Mouse (Mus musculus): Measurements from ENCODE around the gene Rfx2. TPM values are rescaled to one million over a fixed set of nuclear protein-coding genes. Genes with fewer than 3 reads are reported as not detected.

Gene Rfx2
- polyA plus RNA-seq, 1 experiment from 2014 or later, result 3.6 TPM

DNA sequence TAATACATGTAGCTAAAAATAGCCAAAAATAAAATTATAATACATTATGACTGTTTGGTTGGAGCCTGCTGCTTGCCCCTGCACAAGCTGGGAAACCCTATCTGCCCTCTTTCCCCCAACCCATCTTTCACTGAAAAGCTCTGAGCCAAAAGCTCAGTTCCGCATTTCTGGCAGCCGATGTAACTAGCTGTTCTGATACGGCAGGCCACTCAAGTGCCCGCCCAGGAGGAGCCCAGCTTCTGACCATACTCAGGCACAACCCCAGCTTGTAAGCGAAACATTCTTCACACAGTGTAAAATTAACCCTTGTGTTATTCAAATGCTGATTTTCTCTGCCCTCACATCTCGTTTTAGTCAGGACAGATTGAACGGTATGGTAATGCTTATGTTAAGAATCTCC lies 28.1 kb upstream of the Rfx2 start:
- H3K9ac ChIP-seq (replicated peaks), result no peak overlapping the region
- H3K36me3 ChIP-seq (replicated peaks; ENCODE audit: insufficient read depth, low read length), result no peaks in the 10 kb centered on the region
- ATAC-seq (no peak), DNase-seq (no peak)
- TF ChIP-seq CTCF (IDR thresholded peaks at IDR 0.05; ENCODE audit: low read depth), result no peak
- TF ChIP-seq EP300 (IDR thresholded peaks at IDR 0.05; ENCODE audit: low read depth), result no peak
- no peak overlapping the region for H3K27ac ChIP-seq (ENCODE audit: low read depth)
- no peak overlapping the region for H3K4me2 ChIP-seq (ENCODE audit: low read depth, low read length)
- no peaks in the 10 kb centered on the region for H3K9me3 ChIP-seq (ENCODE audit: low read length)
- 43% methylated on average over 7 of the region's 7 CpGs for WGBS (ENCODE audit: insufficient replicate concordance)
- H3K27me3 ChIP-seq (ENCODE audit: insufficient read depth, low read length), result no peaks in the 10 kb centered on the region
- H3K4me3 ChIP-seq (ENCODE audit: low read depth, low read length), result no peak overlapping the region
- no peaks in the 10 kb centered on the region for H3K4me1 ChIP-seq (ENCODE audit: insufficient read depth)

- Histone ChIP-seq H3K9me3 (ENCODE audit: low read length) (no peaks in the 10 kb centered on the region), H3K4me1 (ENCODE audit: insufficient read depth) (no peaks in the 10 kb centered on the region), H3K4me3 (ENCODE audit: low read depth, low read length) (no peak overlapping the region), H3K9ac (replicated peaks) (no peak overlapping the region), H3K27me3 (ENCODE audit: insufficient read depth, low read length) (no peaks in the 10 kb centered on the region), H3K4me2 (ENCODE audit: low read depth, low read length) (no peak overlapping the region), H3K36me3 (replicated peaks; ENCODE audit: insufficient read depth, low read length) (no peaks in the 10 kb centered on the region), H3K27ac (ENCODE audit: low read depth) (no peak overlapping the region)
- 48% methylated on average over 4 of the region's 4 CpGs for WGBS (ENCODE audit: insufficient replicate concordance)
- TF ChIP-seq EP300 (IDR thresholded peaks at IDR 0.05; ENCODE audit: low read depth) (no peak), CTCF (IDR thresholded peaks at IDR 0.05; ENCODE audit: low read depth) (peak; percentile 95)
- peak; percentile 82 for DNase-seq
- 0 out of 2 replicates have a peak, but pooled peaks have one; percentile 41 for ATAC-seq
Measured at GRCm38 (mm10) chr17:56858216-56858615, 27.4 kb upstream of the Rfx2 start.

DNA sequence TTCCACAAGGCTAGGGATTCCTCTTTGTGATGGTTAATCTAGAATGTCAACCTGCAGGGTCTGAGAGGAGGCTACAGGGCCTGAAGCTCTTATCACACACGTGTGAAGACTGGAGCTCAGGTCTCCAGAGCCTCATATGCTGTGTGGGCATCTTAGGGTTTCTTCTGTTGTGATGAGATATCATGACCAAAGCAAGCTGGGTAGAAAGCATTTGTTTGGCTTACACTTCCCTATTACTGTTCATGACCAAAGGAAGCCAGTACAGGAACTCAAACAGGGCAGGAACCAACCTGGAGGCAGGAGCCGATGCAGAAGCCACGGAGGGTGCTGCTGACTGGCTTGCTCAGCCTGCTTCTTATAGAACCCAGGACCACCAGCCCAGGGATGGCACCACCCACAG lies 24.6 kb upstream of the Rfx2 start:
- Histone ChIP-seq H3K27ac (ENCODE audit: low read depth) (no peak overlapping the region), H3K27me3 (ENCODE audit: insufficient read depth, low read length) (no peaks in the 10 kb centered on the region), H3K36me3 (replicated peaks; ENCODE audit: insufficient read depth, low read length) (no peaks in the 10 kb centered on the region), H3K4me3 (ENCODE audit: low read depth, low read length) (no peak overlapping the region), H3K9ac (replicated peaks) (no peak overlapping the region), H3K4me2 (ENCODE audit: low read depth, low read length) (no peak overlapping the region), H3K9me3 (ENCODE audit: low read length) (no peaks in the 10 kb centered on the region), H3K4me1 (ENCODE audit: insufficient read depth) (no peaks in the 10 kb centered on the region)
- WGBS (ENCODE audit: insufficient replicate concordance), result 45% methylated on average over 3 of the region's 3 CpGs
- ATAC-seq, result no peak
- TF ChIP-seq CTCF (IDR thresholded peaks at IDR 0.05; ENCODE audit: low read depth) (no peak), EP300 (IDR thresholded peaks at IDR 0.05; ENCODE audit: low read depth) (no peak)
- no peak for DNase-seq

DNA sequence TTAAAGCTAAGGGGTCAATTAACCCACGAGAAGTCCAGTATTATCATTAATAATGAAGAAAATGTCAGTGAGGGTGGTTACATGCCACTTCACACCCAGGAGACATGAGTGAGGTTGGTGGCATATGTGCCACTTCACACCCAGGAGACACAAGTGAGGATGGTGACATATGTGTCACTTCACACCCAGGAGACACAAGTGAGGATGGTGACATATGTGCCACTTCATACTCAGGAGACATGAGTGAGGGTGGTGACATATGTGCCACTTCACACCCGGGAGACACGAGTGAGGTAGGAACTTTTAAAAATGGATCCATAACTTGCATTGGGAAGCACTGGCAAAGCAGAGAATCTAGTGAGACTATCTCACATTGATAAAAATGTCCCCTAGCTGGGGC lies 20.4 kb upstream of the Rfx2 start:
- Histone ChIP-seq H3K4me1 (ENCODE audit: insufficient read depth) (no peaks in the 10 kb centered on the region), H3K4me2 (ENCODE audit: low read depth, low read length) (no peak overlapping the region), H3K9ac (replicated peaks) (no peak overlapping the region), H3K36me3 (replicated peaks; ENCODE audit: insufficient read depth, low read length) (no peaks in the 10 kb centered on the region), H3K9me3 (ENCODE audit: low read length) (no peaks in the 10 kb centered on the region), H3K27ac (ENCODE audit: low read depth) (no peak overlapping the region), H3K4me3 (ENCODE audit: low read depth, low read length) (no peak overlapping the region), H3K27me3 (ENCODE audit: insufficient read depth, low read length) (no peaks in the 10 kb centered on the region)
- DNase-seq, result no peak
- no peak for TF ChIP-seq CTCF (IDR thresholded peaks at IDR 0.05; ENCODE audit: low read depth)
- no peak for ATAC-seq
- 65% methylated on average over 3 of the region's 3 CpGs for WGBS (ENCODE audit: insufficient replicate concordance)

DNA sequence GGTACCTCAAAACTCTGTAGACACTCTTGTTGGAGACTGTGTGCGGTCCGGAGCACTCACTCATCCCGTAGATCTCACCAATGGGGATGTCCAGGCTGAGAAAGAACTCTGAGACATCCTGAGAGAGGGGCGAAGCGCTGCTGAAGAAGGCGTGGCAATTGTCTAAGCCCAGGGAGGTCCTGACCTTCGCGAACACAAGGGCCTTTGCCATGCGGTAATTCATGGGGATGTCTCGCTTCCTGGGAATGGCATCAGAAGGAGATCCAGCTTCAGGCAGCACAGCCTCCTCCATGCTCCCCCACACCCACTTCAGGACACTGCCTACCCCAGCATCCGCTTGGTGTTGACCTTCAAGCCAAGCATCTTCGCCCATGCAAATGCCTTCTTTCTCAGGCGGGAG lies 18.9 kb upstream of the Rfx2 start:
- no peak overlapping the region for H3K27ac ChIP-seq (ENCODE audit: low read depth)
- TF ChIP-seq EP300 (IDR thresholded peaks at IDR 0.05; ENCODE audit: low read depth), result no peak
- no peak for TF ChIP-seq CTCF (IDR thresholded peaks at IDR 0.05; ENCODE audit: low read depth)
- no peaks in the 10 kb centered on the region for H3K4me1 ChIP-seq (ENCODE audit: insufficient read depth)
- H3K4me3 ChIP-seq (ENCODE audit: low read depth, low read length), result no peak overlapping the region
- H3K9ac ChIP-seq (replicated peaks), result no peak overlapping the region
- no peaks in the 10 kb centered on the region for H3K9me3 ChIP-seq (ENCODE audit: low read length)
- no peaks in the 10 kb centered on the region for H3K27me3 ChIP-seq (ENCODE audit: insufficient read depth, low read length)
- no peaks in the 10 kb centered on the region for H3K36me3 ChIP-seq (replicated peaks; ENCODE audit: insufficient read depth, low read length)
- no peak overlapping the region for H3K4me2 ChIP-seq (ENCODE audit: low read depth, low read length)
- ATAC-seq (no peak), DNase-seq (no peak)
- 72% methylated on average over 13 of the region's 13 CpGs for WGBS (ENCODE audit: insufficient replicate concordance)

DNA sequence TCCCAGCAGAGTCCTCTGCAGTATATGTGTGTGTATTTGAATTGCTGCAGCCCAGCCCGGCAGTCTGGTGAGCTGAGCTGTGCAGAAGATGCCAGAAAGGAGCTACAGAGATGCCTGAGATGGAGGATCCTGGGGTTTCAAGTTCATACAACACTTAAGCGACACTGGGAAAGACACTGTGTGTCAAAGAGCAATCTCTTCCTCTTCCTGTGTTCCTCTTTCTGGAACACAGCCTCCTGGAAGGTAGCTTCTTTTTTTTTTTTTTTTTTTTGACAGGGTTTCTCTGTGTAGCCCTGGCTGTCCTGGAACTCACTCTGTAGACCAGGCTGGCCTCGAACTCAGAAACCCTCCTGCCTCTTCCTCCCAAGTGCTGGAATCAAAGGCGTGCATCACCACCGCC lies 18.0 kb upstream of the Rfx2 start:
- Histone ChIP-seq H3K27me3 (ENCODE audit: insufficient read depth, low read length) (no peaks in the 10 kb centered on the region), H3K4me3 (ENCODE audit: low read depth, low read length) (no peak overlapping the region), H3K4me2 (ENCODE audit: low read depth, low read length) (no peak overlapping the region), H3K27ac (ENCODE audit: low read depth) (no peak overlapping the region), H3K4me1 (ENCODE audit: insufficient read depth) (no peaks in the 10 kb centered on the region), H3K36me3 (replicated peaks; ENCODE audit: insufficient read depth, low read length) (no peaks in the 10 kb centered on the region), H3K9ac (replicated peaks) (no peak overlapping the region), H3K9me3 (ENCODE audit: low read length) (no peaks in the 10 kb centered on the region)
- no peak for ATAC-seq
- TF ChIP-seq EP300 (IDR thresholded peaks at IDR 0.05; ENCODE audit: low read depth) (no peak), CTCF (IDR thresholded peaks at IDR 0.05; ENCODE audit: low read depth) (no peak)
- 66% methylated on average over 5 of the region's 5 CpGs for WGBS (ENCODE audit: insufficient replicate concordance)
- no peak for DNase-seq

DNA sequence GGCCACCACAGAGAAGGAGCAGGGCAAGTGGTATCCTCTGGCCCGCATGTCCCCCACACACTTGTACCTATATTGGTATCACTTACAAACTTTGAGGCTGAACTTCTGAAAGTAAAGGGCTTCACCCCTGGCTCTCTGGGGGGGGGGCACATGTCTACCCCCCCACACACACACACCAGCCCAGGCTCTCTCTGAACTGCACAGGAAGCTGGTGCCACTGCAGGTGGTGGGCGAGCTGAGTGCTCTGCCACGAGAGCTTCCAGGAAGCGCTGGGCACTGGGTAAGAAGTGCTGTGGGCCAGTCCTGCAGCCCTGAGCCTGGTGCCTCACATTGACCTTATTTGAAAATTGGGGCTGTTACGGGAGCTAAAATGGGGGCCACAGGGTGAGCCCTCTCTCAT lies 12.9 kb upstream of the Rfx2 start:
- Histone ChIP-seq H3K36me3 (replicated peaks; ENCODE audit: insufficient read depth, low read length) (no peaks in the 10 kb centered on the region), H3K4me3 (ENCODE audit: low read depth, low read length) (no peak overlapping the region), H3K4me1 (ENCODE audit: insufficient read depth) (no peaks in the 10 kb centered on the region; the same call in 1 of the 2 replicates), H3K9me3 (ENCODE audit: low read length) (no peaks in the 10 kb centered on the region), H3K27me3 (ENCODE audit: insufficient read depth, low read length) (no peaks in the 10 kb centered on the region), H3K9ac (replicated peaks) (no peak overlapping the region), H3K27ac (ENCODE audit: low read depth) (no peak overlapping the region), H3K4me2 (ENCODE audit: low read depth, low read length) (no peak overlapping the region)
- ATAC-seq, result no peak
- TF ChIP-seq EP300 (IDR thresholded peaks at IDR 0.05; ENCODE audit: low read depth) (no peak), CTCF (IDR thresholded peaks at IDR 0.05; ENCODE audit: low read depth) (no peak)
- no peak for DNase-seq
- 52% methylated on average over 5 of the region's 5 CpGs for WGBS (ENCODE audit: insufficient replicate concordance)
